Mouse (Mus musculus) embryonic facial prominence, embryonic 10.5 days (tissue): ENCODE data around the gene Chrdl2. TPM values are rescaled to one million over a fixed set of nuclear protein-coding genes. Genes with fewer than 3 reads are reported as not detected.

Experiments
- DNase-seq: peaks from one replicate; pipeline ENCODE4 v3.0.0-alpha.2; 2017; ENCODE audit warnings: low spot score
- H3K27ac ChIP-seq: fragments of 300-500 bp; sonication (generic); replicated peaks from 2 replicates; pipeline ENCODE4 v1.5.1; 2016; ENCODE audit warnings: mild to moderate bottlenecking
- H3K27me3 ChIP-seq: fragments of 300-500 bp; sonication (generic); replicated peaks from 2 replicates; pipeline ENCODE4 v1.6.1; 2016; ENCODE audit warnings: low read depth, mild to moderate bottlenecking; ENCODE audit not compliant: poor library complexity, severe bottlenecking
- H3K36me3 ChIP-seq: fragments of 300-500 bp; sonication (generic); replicated peaks from 2 replicates; pipeline ENCODE4 v1.6.1; 2016; ENCODE audit warnings: mild to moderate bottlenecking, moderate library complexity
- H3K4me1 ChIP-seq: fragments of 300-500 bp; sonication (generic); 2 replicates; pipeline ENCODE4 v1.6.1; 2016
- H3K4me3 ChIP-seq: fragments of 300-500 bp; sonication (generic); 2 replicates; pipeline ENCODE4 v1.5.1; 2016; ENCODE audit warnings: mild to moderate bottlenecking, moderate library complexity
- H3K9me3 ChIP-seq: fragments of 300-500 bp; sonication (generic); 2 replicates; pipeline ENCODE4 v1.6.1; 2016; ENCODE audit warnings: mild to moderate bottlenecking
- WGBS: fragments of 180-500 bp; shearing (Covaris S2); methylation state at CpG from one replicate; pipeline ENCODE4 v1.1.7; 2016; 5-methylcytosine and 5-hydroxymethylcytosine counted together
- polyA plus RNA-seq: library from polyadenylated mRNA; unstranded; fragments of >200 nt; fragmentation: Nextera tagmentation; extraction: Ambion mirVana; gene quantifications from 2 replicates; pipeline ENCODE4 v1.2.1, GENCODE M21; 2016

Chrdl2 gene
- polyA plus RNA-seq, 1 experiment from 2014 or later: 0.71 TPM

GRCm38 (mm10) chr7:99990990-99991707 lies 14.8 kb upstream of the Chrdl2 start:
- no peaks in the 10 kb centered on the region for H3K9me3 ChIP-seq
- no peaks in the 10 kb centered on the region for H3K36me3 ChIP-seq
- peaks cover 12% of the 10 kb centered on the region for H3K4me1 ChIP-seq
- H3K4me3 ChIP-seq: no peak overlapping the region
- 78% methylated on average over 8 of the region's 8 CpGs for WGBS
- H3K27me3 ChIP-seq: peaks cover 10% of the 10 kb centered on the region; the same call in 1 of the 2 replicates
- no peak for DNase-seq
- H3K27ac ChIP-seq: no peak overlapping the region

GRCm38 (mm10) chr7:99993159-99993558 lies 12.8 kb upstream of the Chrdl2 start:
- WGBS: 86% methylated on average over 7 of the region's 7 CpGs
- Histone ChIP-seq H3K4me1 (peaks cover 12% of the 10 kb centered on the region), H3K36me3 (no peaks in the 10 kb centered on the region), H3K4me3 (no peak overlapping the region), H3K27me3 (no peaks in the 10 kb centered on the region), H3K27ac (no peak overlapping the region), H3K9me3 (no peaks in the 10 kb centered on the region)
- no peak for DNase-seq

GRCm38 (mm10) chr7:99995186-99995585 lies 10.8 kb upstream of the Chrdl2 start:
- H3K27me3 ChIP-seq: no peaks in the 10 kb centered on the region
- no peaks in the 10 kb centered on the region for H3K36me3 ChIP-seq
- 0 out of 2 replicates have a peak, but pooled peaks cover under 1% of the 10 kb centered on the region for H3K4me1 ChIP-seq
- H3K9me3 ChIP-seq: no peaks in the 10 kb centered on the region
- H3K4me3 ChIP-seq: no peak overlapping the region
- DNase-seq: no peak
- 76% methylated on average over 7 of the region's 7 CpGs for WGBS
- H3K27ac ChIP-seq: no peak overlapping the region

- no peak overlapping the region for H3K4me3 ChIP-seq
- peaks cover 11% of the 10 kb centered on the region for H3K27me3 ChIP-seq
- H3K27ac ChIP-seq: no peak overlapping the region
- DNase-seq: no peak
- no peaks in the 10 kb centered on the region for H3K9me3 ChIP-seq
- H3K4me1 ChIP-seq: no peaks in the 10 kb centered on the region
- H3K36me3 ChIP-seq: no peaks in the 10 kb centered on the region
- 88% methylated on average over 3 of the region's 3 CpGs for WGBS
Observed at GRCm38 (mm10) chr7:99998668-99999067, 7.3 kb upstream of the Chrdl2 start.

GRCm38 (mm10) chr7:100003781-100004180 lies 2.2 kb upstream of the Chrdl2 start:
- no peaks in the 10 kb centered on the region for H3K36me3 ChIP-seq
- 55% methylated on average over 9 of the region's 9 CpGs for WGBS
- H3K4me3 ChIP-seq: no peak overlapping the region
- peaks cover 16% of the 10 kb centered on the region for H3K4me1 ChIP-seq
- H3K27me3 ChIP-seq: peaks cover 62% of the 10 kb centered on the region
- H3K9me3 ChIP-seq: no peaks in the 10 kb centered on the region
- no peak for DNase-seq
- H3K27ac ChIP-seq: no peak overlapping the region

- peak overlapping the region; percentile 65; the same call in 1 of the 2 replicates for H3K27ac ChIP-seq
- peaks cover 35% of the 10 kb centered on the region for H3K4me1 ChIP-seq
- peak overlapping the region; percentile 68 for H3K4me3 ChIP-seq
- peak; percentile 24 for DNase-seq
- H3K36me3 ChIP-seq: no peaks in the 10 kb centered on the region
- 5% methylated on average over 11 of the region's 11 CpGs for WGBS
- peaks cover 75% of the 10 kb centered on the region for H3K27me3 ChIP-seq
- no peaks in the 10 kb centered on the region for H3K9me3 ChIP-seq
Observed at GRCm38 (mm10) chr7:100006411-100006810, 439 bp downstream of the Chrdl2 start.

- Histone ChIP-seq H3K27ac (no peak overlapping the region), H3K9me3 (no peaks in the 10 kb centered on the region), H3K4me1 (peaks cover 51% of the 10 kb centered on the region), H3K27me3 (peaks cover 66% of the 10 kb centered on the region), H3K36me3 (no peaks in the 10 kb centered on the region), H3K4me3 (no peak overlapping the region)
- DNase-seq: no peak
- WGBS: 88% methylated on average over 4 of the region's 4 CpGs
Observed at GRCm38 (mm10) chr7:100008765-100009164, 2.8 kb downstream of the Chrdl2 start.

- H3K9me3 ChIP-seq: no peaks in the 10 kb centered on the region
- no peak overlapping the region for H3K27ac ChIP-seq
- H3K4me1 ChIP-seq: peaks cover 58% of the 10 kb centered on the region
- peak; percentile 85 for DNase-seq
- 12% methylated on average over 11 of the region's 11 CpGs for WGBS
- H3K36me3 ChIP-seq: no peaks in the 10 kb centered on the region
- H3K4me3 ChIP-seq: no peak overlapping the region
- H3K27me3 ChIP-seq: peaks cover 62% of the 10 kb centered on the region
Observed at GRCm38 (mm10) chr7:100009640-100010039, 3.7 kb downstream of the Chrdl2 start.

GRCm38 (mm10) chr7:100010711-100011110 lies 4.7 kb downstream of the Chrdl2 start:
- Histone ChIP-seq H3K27ac (no peak overlapping the region), H3K4me3 (no peak overlapping the region), H3K27me3 (peaks cover 51% of the 10 kb centered on the region), H3K36me3 (no peaks in the 10 kb centered on the region), H3K9me3 (no peaks in the 10 kb centered on the region), H3K4me1 (peaks cover 51% of the 10 kb centered on the region)
- DNase-seq: no peak
- WGBS: 30% methylated on average over 5 of the region's 5 CpGs

GRCm38 (mm10) chr7:100012085-100012484 lies 6.1 kb downstream of the Chrdl2 start:
- WGBS: 51% methylated on average over 8 of the region's 8 CpGs
- no peaks in the 10 kb centered on the region for H3K36me3 ChIP-seq
- H3K4me1 ChIP-seq: peaks cover 42% of the 10 kb centered on the region
- peaks cover 43% of the 10 kb centered on the region for H3K27me3 ChIP-seq
- H3K4me3 ChIP-seq: no peak overlapping the region
- no peak for DNase-seq
- no peak overlapping the region for H3K27ac ChIP-seq
- no peaks in the 10 kb centered on the region for H3K9me3 ChIP-seq

- H3K36me3 ChIP-seq: no peaks in the 10 kb centered on the region
- H3K27ac ChIP-seq: no peak overlapping the region
- DNase-seq: no peak
- WGBS: 18% methylated on average over 6 of the region's 6 CpGs
- H3K4me1 ChIP-seq: peaks cover 42% of the 10 kb centered on the region
- H3K27me3 ChIP-seq: peaks cover 39% of the 10 kb centered on the region
- no peak overlapping the region for H3K4me3 ChIP-seq
- H3K9me3 ChIP-seq: no peaks in the 10 kb centered on the region
Observed at GRCm38 (mm10) chr7:100012515-100012914, 6.5 kb downstream of the Chrdl2 start.

- Histone ChIP-seq H3K36me3 (no peaks in the 10 kb centered on the region), H3K9me3 (no peaks in the 10 kb centered on the region), H3K4me3 (no peak overlapping the region), H3K27me3 (peaks cover 22% of the 10 kb centered on the region), H3K4me1 (peaks cover 42% of the 10 kb centered on the region), H3K27ac (no peak overlapping the region)
- no peak for DNase-seq
- 58% methylated on average over 8 of the region's 8 CpGs for WGBS
Observed at GRCm38 (mm10) chr7:100014123-100014600, 8.2 kb downstream of the Chrdl2 start.

- DNase-seq: no peak
- Histone ChIP-seq H3K27ac (no peak overlapping the region), H3K27me3 (peaks cover 10% of the 10 kb centered on the region; the same call in 1 of the 2 replicates), H3K36me3 (no peaks in the 10 kb centered on the region), H3K4me3 (no peak overlapping the region), H3K9me3 (no peaks in the 10 kb centered on the region), H3K4me1 (peaks cover 16% of the 10 kb centered on the region)
- 86% methylated on average over 8 of the region's 8 CpGs for WGBS
Observed at GRCm38 (mm10) chr7:100017056-100017455, 11.1 kb downstream of the Chrdl2 start.
